Comparison of ENCODE assay signal across 10 mouse cellular contexts in the genomic region with DNA sequence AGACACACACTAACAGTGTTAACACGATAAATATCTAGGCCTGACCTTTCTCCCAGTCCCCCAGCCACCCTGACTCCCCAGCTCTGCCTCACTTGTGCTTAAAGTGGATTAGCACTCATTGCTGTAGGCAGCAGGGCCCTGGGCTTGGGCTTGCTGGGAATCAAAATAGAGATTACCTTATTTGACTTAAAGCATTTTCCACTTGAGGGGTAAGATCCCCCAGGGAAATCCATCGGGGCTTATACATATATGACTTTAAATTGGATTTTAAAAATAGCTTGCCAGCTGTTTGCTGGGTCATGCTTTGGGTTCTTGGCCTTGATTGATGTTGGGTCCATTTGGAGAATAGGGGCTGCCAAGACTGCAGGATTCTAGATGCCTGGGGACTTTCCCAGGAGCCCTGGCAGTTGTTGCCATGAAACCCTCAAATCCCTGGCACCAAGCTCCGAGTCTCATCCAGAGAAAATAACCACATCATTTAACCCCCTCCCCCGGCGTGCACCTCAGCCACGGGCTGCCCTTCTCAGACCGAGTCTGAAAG. TPM values are rescaled to one million over a fixed set of nuclear protein-coding genes. Genes with fewer than 3 reads are reported as not detected.
DNase-seq lines count a peak whose midpoint lies in the region; ATAC-seq and TF ChIP-seq lines count a peak whose summit lies in the region.
"Had no signal": no experiment of that assay in that cellular context is flagged by ENCODE, and none has a peak within 500 bp of the region (broad histone marks: within the 10 kb centered on the region; RNA-seq: fewer than 3 reads in every experiment).

No protein-coding gene starts in this region.

- H3K4me1 ChIP-seq in forebrain, postnatal 0 days (ENCODE audit: insufficient read depth): no peaks in the 10 kb centered on the region
- no peaks in the 10 kb centered on the region for H3K4me1 ChIP-seq in forebrain, embryonic 13.5 days
- H3K4me1 ChIP-seq in lung, embryonic 15.5 days: peaks cover 18% of the 10 kb centered on the region
- H3K4me1 ChIP-seq in heart, postnatal 0 days (ENCODE audit: control insufficient read depth, insufficient read depth): peaks cover 17% of the 10 kb centered on the region
- H3K4me1 ChIP-seq in neural tube, embryonic 14.5 days (ENCODE audit: control insufficient read depth, insufficient read depth, low read length): no peaks in the 10 kb centered on the region

- ATAC-seq in forebrain, postnatal 0 days: peak; percentile 74
- ATAC-seq in forebrain, embryonic 13.5 days: no peak
- peak; percentile 46; the same call in 1 of the 2 replicates for ATAC-seq in lung, embryonic 15.5 days (ENCODE audit: borderline replicate concordance, extremely low read depth, low FRiP score, low TSS enrichment)
- ATAC-seq in heart, postnatal 0 days (ENCODE audit: insufficient read depth, low read depth): peak; percentile 47; the same call in 1 of the 2 replicates
- ATAC-seq in neural tube, embryonic 14.5 days (ENCODE audit: low read depth): peak; percentile 44; the same call in 1 of the 2 replicates

- no peak for TF ChIP-seq EP300 in heart, postnatal 0 days (IDR thresholded peaks at IDR 0.05; ENCODE audit: low read depth)

- H3K4me3 ChIP-seq in forebrain, postnatal 0 days (ENCODE audit: low read depth, low read length): no peak overlapping the region
- no peak overlapping the region for H3K4me3 ChIP-seq in forebrain, embryonic 13.5 days
- H3K4me3 ChIP-seq in lung, embryonic 15.5 days: no peak overlapping the region
- no peak overlapping the region for H3K4me3 ChIP-seq in heart, postnatal 0 days (ENCODE audit: low read depth, low read length)
- H3K4me3 ChIP-seq in neural tube, embryonic 14.5 days (ENCODE audit: low read depth, low read length): no peak overlapping the region
- H3K4me3 ChIP-seq: myocyte had no signal

- no peaks in the 10 kb centered on the region for H3K27me3 ChIP-seq in forebrain, postnatal 0 days (ENCODE audit: insufficient read depth, low read length)
- H3K27me3 ChIP-seq in forebrain, embryonic 13.5 days: no peaks in the 10 kb centered on the region
- no peaks in the 10 kb centered on the region for H3K27me3 ChIP-seq in lung, embryonic 15.5 days
- no peaks in the 10 kb centered on the region for H3K27me3 ChIP-seq in heart, postnatal 0 days (ENCODE audit: control insufficient read depth, insufficient read depth, low read length)
- H3K27me3 ChIP-seq in neural tube, embryonic 14.5 days (ENCODE audit: control insufficient read depth, insufficient read depth, low read length): no peaks in the 10 kb centered on the region

- H3K9me3 ChIP-seq in forebrain, postnatal 0 days (ENCODE audit: low read length): no peaks in the 10 kb centered on the region
- H3K9me3 ChIP-seq in forebrain, embryonic 13.5 days (replicated peaks): no peaks in the 10 kb centered on the region
- no peaks in the 10 kb centered on the region for H3K9me3 ChIP-seq in lung, embryonic 15.5 days
- no peaks in the 10 kb centered on the region for H3K9me3 ChIP-seq in heart, postnatal 0 days (replicated peaks; ENCODE audit: control insufficient read depth, low read length)
- H3K9me3 ChIP-seq in neural tube, embryonic 14.5 days (ENCODE audit: control insufficient read depth, low read length): no peaks in the 10 kb centered on the region

- H3K9ac ChIP-seq in forebrain, postnatal 0 days: no peak overlapping the region
- H3K9ac ChIP-seq in forebrain, embryonic 13.5 days: no peak overlapping the region
- no peak overlapping the region for H3K9ac ChIP-seq in lung, embryonic 15.5 days
- H3K9ac ChIP-seq in heart, postnatal 0 days (replicated peaks; ENCODE audit: low read depth, low read length): 0 out of 2 replicates have a peak overlapping the region, but pooled peaks have one; percentile 19
- H3K9ac ChIP-seq in neural tube, embryonic 14.5 days (replicated peaks; ENCODE audit: low read depth, low read length): no peak overlapping the region

- no peak overlapping the region for H3K4me2 ChIP-seq in forebrain, postnatal 0 days (ENCODE audit: low read depth)
- H3K4me2 ChIP-seq in forebrain, embryonic 13.5 days: no peak overlapping the region
- no peak overlapping the region for H3K4me2 ChIP-seq in lung, embryonic 15.5 days
- H3K4me2 ChIP-seq in heart, postnatal 0 days (ENCODE audit: low read depth, low read length): no peak overlapping the region
- H3K4me2 ChIP-seq in neural tube, embryonic 14.5 days (ENCODE audit: low read depth, low read length): no peak overlapping the region

- DNase-seq in forebrain, postnatal 0 days: peak; percentile 48
- no peak for DNase-seq in lung, postnatal 36 days
- DNase-seq in heart, postnatal 0 days (ENCODE audit: low spot score): no peak
- DNase-seq in cerebellum, postnatal 36 days: no peak
- no peak for DNase-seq in testis, postnatal 14 days (ENCODE audit: low spot score)
- DNase-seq: cerebellum, adult 11 months had no signal

- H3K27ac ChIP-seq in forebrain, postnatal 0 days (ENCODE audit: low read depth, low read length): no peak overlapping the region
- no peak overlapping the region for H3K27ac ChIP-seq in forebrain, embryonic 13.5 days
- peak overlapping the region; percentile 13; the same call in 1 of the 2 replicates for H3K27ac ChIP-seq in lung, embryonic 15.5 days
- H3K27ac ChIP-seq in heart, postnatal 0 days (ENCODE audit: low read depth): peak overlapping the region; percentile 71
- H3K27ac ChIP-seq in neural tube, embryonic 14.5 days (ENCODE audit: low read depth, low read length): 0 out of 2 replicates have a peak overlapping the region, but pooled peaks have one; percentile 23

- no peak for TF ChIP-seq CTCF in forebrain, postnatal 0 days (IDR thresholded peaks at IDR 0.05; ENCODE audit: low read depth)
- TF ChIP-seq CTCF in heart, postnatal 0 days (IDR thresholded peaks at IDR 0.05; ENCODE audit: low read depth): no peak

- H3K36me3 ChIP-seq in forebrain, postnatal 0 days (ENCODE audit: insufficient read depth): no peaks in the 10 kb centered on the region
- H3K36me3 ChIP-seq in forebrain, embryonic 13.5 days (ENCODE audit: poor library complexity, severe bottlenecking): no peaks in the 10 kb centered on the region
- H3K36me3 ChIP-seq in lung, embryonic 15.5 days: no peaks in the 10 kb centered on the region
- H3K36me3 ChIP-seq in heart, postnatal 0 days (replicated peaks; ENCODE audit: control insufficient read depth, insufficient read depth, low read length): no peaks in the 10 kb centered on the region
- H3K36me3 ChIP-seq in neural tube, embryonic 14.5 days (ENCODE audit: control insufficient read depth, insufficient read depth, low read length): no peaks in the 10 kb centered on the region

- 42% methylated on average over 7 of the region's 7 CpGs for WGBS in forebrain, postnatal 0 days
- 59% methylated on average over 7 of the region's 7 CpGs for WGBS in forebrain, embryonic 13.5 days
- 55% methylated on average over 7 of the region's 7 CpGs for WGBS in lung, embryonic 15.5 days
- 54% methylated on average over 7 of the region's 7 CpGs for WGBS in heart, postnatal 0 days
- WGBS in neural tube, embryonic 14.5 days: 47% methylated on average over 7 of the region's 7 CpGs

RNA-seq across cellular contexts. Expression of gene Mat2a, which starts 15.5 kb away (rescaled TPM):
- 125 and 145 TPM in 2 replicates for total RNA-seq in forebrain, postnatal 0 days (2014; rRNA removed)
- polyA plus RNA-seq in forebrain, postnatal 0 days (2015; fragmentation: Nextera tagmentation; extraction: Ambion mirVana): 222 and 246 TPM in 2 replicates
- 402 and 460 TPM in 2 replicates for polyA plus RNA-seq in forebrain, embryonic 13.5 days (2015; fragmentation: Nextera tagmentation; extraction: Ambion mirVana)
- polyA plus RNA-seq in lung, embryonic 15.5 days (2015; fragmentation: Nextera tagmentation; extraction: Ambion mirVana): 333 and 355 TPM in 2 replicates
- 111 and 123 TPM in 2 replicates for total RNA-seq in heart, postnatal 0 days (2014; rRNA removed; ENCODE audit: low replicate concordance)
- polyA plus RNA-seq in heart, postnatal 0 days (2015; fragmentation: Nextera tagmentation; extraction: Ambion mirVana): 200 and 229 TPM in 2 replicates
- 392 and 416 TPM in 2 replicates for polyA plus RNA-seq in neural tube, embryonic 14.5 days (2014; fragmentation: Nextera tagmentation; extraction: Ambion mirVana)

RNA-seq across cellular contexts. Expression of gene Ggcx, which starts 40.8 kb away (rescaled TPM):
- total RNA-seq in forebrain, postnatal 0 days (2014; rRNA removed): 11.9 and 25.3 TPM in 2 replicates
- polyA plus RNA-seq in forebrain, postnatal 0 days (2015; fragmentation: Nextera tagmentation; extraction: Ambion mirVana): 7.5 and 9.9 TPM in 2 replicates
- polyA plus RNA-seq in forebrain, embryonic 13.5 days (2015; fragmentation: Nextera tagmentation; extraction: Ambion mirVana): 12.7 and 13.8 TPM in 2 replicates
- polyA plus RNA-seq in lung, embryonic 15.5 days (2015; fragmentation: Nextera tagmentation; extraction: Ambion mirVana): 36.5 and 40.0 TPM in 2 replicates
- 16.8 and 21.9 TPM in 2 replicates for total RNA-seq in heart, postnatal 0 days (2014; rRNA removed; ENCODE audit: low replicate concordance)
- 13.2 and 16.8 TPM in 2 replicates for polyA plus RNA-seq in heart, postnatal 0 days (2015; fragmentation: Nextera tagmentation; extraction: Ambion mirVana)
- 11.6 and 15.0 TPM in 2 replicates for polyA plus RNA-seq in neural tube, embryonic 14.5 days (2014; fragmentation: Nextera tagmentation; extraction: Ambion mirVana)

Comparison
In these comparisons a context has a peak if more than half of its experiments do, and no peak if none do; other contexts are left out.
1. H3K27ac ChIP-seq: peak in lung, embryonic 15.5 days (single experiment), heart, postnatal 0 days (single experiment) and neural tube, embryonic 14.5 days (single experiment); none in forebrain, postnatal 0 days (single experiment) and forebrain, embryonic 13.5 days (single experiment).